Mouse (Mus musculus) kidney, postnatal 0 days (tissue): Measurements from ENCODE around the gene Ift140. TPM values are rescaled to one million over a fixed set of nuclear protein-coding genes. Genes with fewer than 3 reads are reported as not detected.
A peak's percentile ranks its signal among the peaks of the same experiment; 100 is the strongest.

Experiments used
- ATAC-seq: fragments of 200-750 bp; cut with Nextera tagmentation; replicated peaks from 2 replicates; pipeline ENCODE4 v1.8.0; 2017; ENCODE audit warnings: low read depth, moderate number of reproducible peaks, moderate TSS enrichment, moderate library complexity; ENCODE audit not compliant: low FRiP score
- DNase-seq: peaks from one replicate; pipeline ENCODE4 v3.0.0-alpha.2; 2016; ENCODE audit warnings: low spot score
- H3K27ac ChIP-seq: fragments of 300-500 bp; sonication (generic); 2 replicates; pipeline ENCODE4 v1.5.1; 2014; ENCODE audit warnings: mild to moderate bottlenecking
- H3K27me3 ChIP-seq: fragments of 300-500 bp; sonication (generic); 2 replicates; pipeline ENCODE4 v1.6.1; 2014; ENCODE audit warnings: low read length, mixed read lengths; ENCODE audit not compliant: insufficient read depth
- H3K36me3 ChIP-seq: fragments of 300-500 bp; sonication (generic); 2 replicates; pipeline ENCODE4 v1.6.1; 2014; ENCODE audit warnings: low read length, mixed read lengths; ENCODE audit not compliant: insufficient read depth
- H3K4me1 ChIP-seq: fragments of 300-500 bp; sonication (generic); replicated peaks from 2 replicates; pipeline ENCODE4 v1.6.1; 2014; ENCODE audit warnings: antibody characterized with exemption, low read length, mixed read lengths; ENCODE audit not compliant: insufficient read depth
- H3K4me2 ChIP-seq: fragments of 300-500 bp; sonication (generic); 2 replicates; pipeline ENCODE4 v1.6.1; 2014; ENCODE audit warnings: mild to moderate bottlenecking, low read length, moderate library complexity, mixed read lengths
- H3K4me3 ChIP-seq: fragments of 300-500 bp; sonication (generic); replicated peaks from 2 replicates; pipeline ENCODE4 v1.5.1; 2014; ENCODE audit warnings: low read depth, low read length
- H3K9ac ChIP-seq: fragments of 300-500 bp; sonication (generic); 2 replicates; pipeline ENCODE4 v1.6.1; 2014; ENCODE audit warnings: low read depth, low read length
- H3K9me3 ChIP-seq: fragments of 300-500 bp; sonication (generic); replicated peaks from 2 replicates; pipeline ENCODE4 v1.6.1; 2016; ENCODE audit warnings: low read length, inconsistent platforms, mixed read lengths
- CTCF ChIP-seq: IDR thresholded peaks from 2 replicates; pipeline ENCODE4 v1.5.1; 2016; ENCODE audit warnings: antibody characterized with exemption, low read depth, mild to moderate bottlenecking, moderate library complexity
- WGBS: fragments of 180-500 bp; shearing (Covaris S2); extraction: QIAGEN DNeasy Blood & Tissue Kit; methylation state at CpG from one replicate; pipeline ENCODE4 v1.1.7; 2014; 5-methylcytosine and 5-hydroxymethylcytosine counted together
- polyA plus RNA-seq: library from polyadenylated mRNA; unstranded; fragments of >200 nt; fragmentation: Nextera tagmentation; extraction: Ambion mirVana; gene quantifications from 2 replicates; pipeline ENCODE4 v1.2.1, GENCODE M21; 2015

The Ift140 gene
- polyA plus RNA-seq, 1 experiment from 2014 or later, result 10.1 TPM

GRCm38 (mm10) chr17:25082081-25082847 lies 66.4 kb downstream of the Ift140 start:
- no peak overlapping the region for H3K4me3 ChIP-seq
- peaks cover 17% of the 10 kb centered on the region; the same call in 1 of the 2 replicates for H3K4me1 ChIP-seq
- no peak overlapping the region for H3K9ac ChIP-seq
- DNase-seq (peak; percentile 81), ATAC-seq (no peak)
- H3K4me2 ChIP-seq, result peak overlapping the region; percentile 63; the same call in 1 of the 2 replicates
- H3K9me3 ChIP-seq, result no peaks in the 10 kb centered on the region
- no peaks in the 10 kb centered on the region for H3K36me3 ChIP-seq
- WGBS, result 40% methylated on average over 14 of the region's 14 CpGs
- peak; percentile 36; the same call in 1 of the 2 replicates for TF ChIP-seq CTCF
- H3K27ac ChIP-seq, result peak overlapping the region; percentile 94
- H3K27me3 ChIP-seq, result no peaks in the 10 kb centered on the region

GRCm38 (mm10) chr17:25082887-25083286 lies 67.0 kb downstream of the Ift140 start:
- WGBS, result 24% methylated on average over 3 of the region's 3 CpGs
- ATAC-seq (no peak), DNase-seq (no peak)
- no peaks in the 10 kb centered on the region for H3K27me3 ChIP-seq
- no peak overlapping the region for H3K4me3 ChIP-seq
- H3K9me3 ChIP-seq, result no peaks in the 10 kb centered on the region
- H3K4me1 ChIP-seq, result peaks cover 14% of the 10 kb centered on the region; the same call in 1 of the 2 replicates
- H3K36me3 ChIP-seq, result 0 out of 2 replicates have a peak, but pooled peaks cover 1% of the 10 kb centered on the region
- TF ChIP-seq CTCF, result no peak
- peak overlapping the region; percentile 6; the same call in 1 of the 2 replicates for H3K4me2 ChIP-seq
- H3K27ac ChIP-seq, result peak overlapping the region; percentile 94
- H3K9ac ChIP-seq, result no peak overlapping the region

GRCm38 (mm10) chr17:25083444-25083931 lies 67.6 kb downstream of the Ift140 start, which contains the start of gene Tmem204:
Gene Tmem204, minus strand, starts transcription at chr17:25083591.
- peaks cover 10% of the 10 kb centered on the region; the same call in 1 of the 2 replicates for H3K4me1 ChIP-seq
- peak within 1 kb of the TSS; percentile 6; the same call in 1 of the 2 replicates for H3K4me2 ChIP-seq
- no peak within 1 kb of the TSS for H3K9ac ChIP-seq
- no peaks in the 10 kb centered on the region for H3K27me3 ChIP-seq
- H3K36me3 ChIP-seq, result 0 out of 2 replicates have a peak, but pooled peaks cover 7% of the 10 kb centered on the region
- no peak within 1 kb of the TSS for H3K4me3 ChIP-seq
- DNase-seq, result peak; percentile 98
- 12% methylated on average over 7 of the region's 7 CpGs for WGBS
- H3K9me3 ChIP-seq, result no peaks in the 10 kb centered on the region
- H3K27ac ChIP-seq, result peak within 1 kb of the TSS; percentile 94
- TF ChIP-seq CTCF, result peak; percentile 65
- peak; percentile 85 for ATAC-seq

- Histone ChIP-seq H3K27me3 (no peaks in the 10 kb centered on the region), H3K4me2 (no peak overlapping the region), H3K9ac (no peak overlapping the region), H3K4me3 (no peak overlapping the region), H3K4me1 (peaks cover 10% of the 10 kb centered on the region; the same call in 1 of the 2 replicates), H3K36me3 (0 out of 2 replicates have a peak, but pooled peaks cover 7% of the 10 kb centered on the region), H3K9me3 (no peaks in the 10 kb centered on the region), H3K27ac (peak overlapping the region; percentile 94)
- TF ChIP-seq CTCF, result peak; percentile 24; the same call in 1 of the 2 replicates
- WGBS, result 52% methylated on average over 13 of the region's 13 CpGs
- ATAC-seq, result no peak
- no peak for DNase-seq
Measured at GRCm38 (mm10) chr17:25084835-25085385, 69.0 kb downstream of the Ift140 start.

GRCm38 (mm10) chr17:25086724-25087123 lies 70.8 kb downstream of the Ift140 start:
- Histone ChIP-seq H3K27ac (no peak overlapping the region), H3K27me3 (no peaks in the 10 kb centered on the region), H3K4me1 (peaks cover 10% of the 10 kb centered on the region; the same call in 1 of the 2 replicates), H3K9ac (no peak overlapping the region), H3K9me3 (no peaks in the 10 kb centered on the region), H3K36me3 (0 out of 2 replicates have a peak, but pooled peaks cover 12% of the 10 kb centered on the region), H3K4me2 (no peak overlapping the region), H3K4me3 (no peak overlapping the region)
- ATAC-seq (no peak), DNase-seq (no peak)
- WGBS, result 90% methylated on average over 7 of the region's 7 CpGs
- no peak for TF ChIP-seq CTCF

- WGBS, result 92% methylated on average over 10 of the region's 10 CpGs
- H3K27me3 ChIP-seq, result no peaks in the 10 kb centered on the region
- no peak for TF ChIP-seq CTCF
- DNase-seq (no peak), ATAC-seq (no peak)
- H3K4me2 ChIP-seq, result no peak overlapping the region
- H3K4me1 ChIP-seq, result peaks cover under 1% of the 10 kb centered on the region; the same call in 1 of the 2 replicates
- no peaks in the 10 kb centered on the region for H3K9me3 ChIP-seq
- no peak overlapping the region for H3K9ac ChIP-seq
- H3K36me3 ChIP-seq, result peaks cover 22% of the 10 kb centered on the region; the same call in 1 of the 2 replicates
- H3K27ac ChIP-seq, result no peak overlapping the region
- no peak overlapping the region for H3K4me3 ChIP-seq
Measured at GRCm38 (mm10) chr17:25089158-25089557, 73.3 kb downstream of the Ift140 start.
